Mouse (Mus musculus): ENCODE data around the gene Crls1.

DNA sequence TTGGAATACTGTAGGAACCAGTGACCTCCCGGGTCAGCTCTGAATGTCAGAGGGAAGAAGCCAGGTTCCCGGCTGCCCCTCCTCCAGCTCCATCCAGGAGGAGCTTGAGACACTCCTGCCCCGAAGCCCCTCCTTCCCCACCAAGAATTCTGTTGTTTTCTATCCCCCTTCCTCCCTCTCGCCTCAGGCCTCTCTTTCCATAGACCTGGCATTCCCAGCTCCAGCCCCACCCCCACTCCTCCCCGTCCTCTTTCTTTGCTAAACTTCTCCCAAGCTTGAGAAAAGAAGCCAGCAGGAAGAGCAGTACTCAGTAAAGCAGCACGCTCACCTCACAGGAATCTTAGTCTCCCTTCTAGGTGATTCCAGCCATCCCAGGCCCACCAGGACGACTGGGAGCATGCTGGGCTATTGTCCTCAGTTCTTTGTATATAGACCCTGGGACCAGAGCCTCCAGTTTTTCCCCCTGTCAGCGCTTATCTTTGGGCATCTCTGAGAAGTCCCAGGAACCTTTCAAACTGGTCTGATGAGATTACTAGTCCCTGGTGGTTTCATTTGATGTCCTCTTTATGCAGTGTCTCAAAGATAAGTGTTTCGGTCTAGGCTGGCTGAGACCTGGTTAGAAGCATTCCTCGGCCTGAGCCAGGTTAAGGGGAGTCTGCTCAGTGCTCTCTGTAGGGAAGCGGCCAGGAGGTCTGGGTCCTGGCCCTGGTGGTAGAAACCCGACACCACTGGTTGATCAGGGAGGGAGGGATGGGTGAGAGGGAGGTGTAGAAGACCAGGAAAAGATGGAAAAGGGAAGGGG lies 34.6 kb downstream of the Crls1 start, which contains the start of gene Lrrn4:
- TF ChIP-seq CTCF (IDR thresholded peaks at IDR 0.05; ENCODE audit: borderline replicate concordance, extremely low read depth, insufficient read depth, insufficient read length) = no peak
- no peak for TF ChIP-seq POLR2A (IDR thresholded peaks at IDR 0.05; ENCODE audit: borderline replicate concordance, extremely low read depth, insufficient read depth, insufficient read length, poor library complexity, severe bottlenecking)

All from brain, embryonic 14.5 days (tissue).